Mouse (Mus musculus) CD4-positive helper T cell, adult 2 months (primary cell): Measurements from ENCODE around the gene Tet3.

Source experiments
- DNase-seq: peaks from one replicate; pipeline ENCODE4 v3.0.0-alpha.2; 2012; ENCODE audit warnings: low read depth, missing footprints, low spot score

Gene Tet3

DNA sequence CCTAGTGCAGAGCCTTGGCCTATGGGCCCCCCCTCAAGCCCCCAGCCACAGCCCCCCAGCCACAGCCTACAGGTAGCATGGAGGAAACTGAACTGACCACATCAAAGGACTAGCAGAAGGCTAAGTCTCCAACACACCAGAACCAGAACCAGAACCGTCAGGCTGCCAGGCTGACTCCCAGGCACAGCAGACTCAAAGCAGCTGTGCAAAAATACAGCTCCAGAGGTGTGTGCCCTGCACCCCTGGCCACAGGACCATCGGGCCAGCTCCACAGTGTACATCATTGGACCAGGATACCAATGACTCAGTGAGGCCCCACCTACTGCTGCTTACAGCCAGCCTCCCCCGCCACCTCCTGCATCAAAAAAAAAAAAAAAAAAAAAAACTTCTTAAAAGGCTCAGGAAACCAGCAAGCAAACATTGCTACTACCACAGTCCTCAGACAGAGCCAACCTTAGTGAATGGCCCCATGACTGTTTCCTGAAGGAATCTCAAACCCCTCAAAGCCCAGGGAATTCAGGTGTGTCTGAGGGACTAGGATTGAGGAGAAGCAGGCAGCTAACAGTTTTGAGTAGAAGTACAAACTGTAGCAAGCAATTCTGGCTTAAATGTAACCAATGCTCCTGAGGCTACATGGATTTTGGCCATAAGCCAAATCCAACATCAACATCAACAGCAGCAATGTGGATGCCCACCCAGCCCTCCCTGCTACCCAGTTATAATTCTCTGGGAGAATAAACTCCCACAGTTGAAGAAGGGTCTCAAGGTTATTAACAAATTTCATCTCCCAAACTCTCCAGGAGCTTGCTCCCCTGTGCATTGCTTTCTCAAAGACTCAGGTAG, 42.4 kb downstream of the Tet3 start:
- DNase-seq = peak; percentile 87

- DNase-seq = peak; percentile 69
Measured at GRCm38 (mm10) chr6:83415356-83415940, 43.4 kb downstream of the Tet3 start.

- DNase-seq = peak; percentile 77
Measured at GRCm38 (mm10) chr6:83414601-83415355, 44.1 kb downstream of the Tet3 start.

GRCm38 (mm10) chr6:83413686-83414085, 45.2 kb downstream of the Tet3 start:
- no peak for DNase-seq

DNA sequence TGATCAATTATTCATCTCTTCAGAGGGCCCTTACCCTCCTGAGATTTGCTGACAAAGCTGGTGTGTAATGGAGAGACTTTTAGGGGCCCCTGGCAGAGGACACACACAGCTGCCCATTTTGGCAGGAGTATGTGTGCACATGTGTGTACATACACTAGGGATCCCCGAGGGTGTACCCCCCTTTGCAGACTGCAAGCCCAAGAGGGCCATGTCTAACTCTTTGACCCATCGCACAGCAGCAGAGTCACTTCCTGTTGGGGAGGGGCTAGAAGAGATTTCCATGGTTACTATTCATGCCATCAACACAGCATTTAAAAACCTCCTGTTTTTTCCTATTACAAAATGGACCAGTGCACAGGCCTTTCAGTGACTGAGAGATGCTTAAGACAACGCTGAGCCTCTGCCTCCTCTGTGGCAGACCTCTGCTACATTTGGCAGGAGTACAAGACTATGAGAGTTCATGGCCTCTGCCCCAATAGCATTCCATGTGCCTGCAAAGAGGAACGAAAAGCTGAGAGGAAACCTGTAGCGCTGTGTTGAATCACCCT, 46.0 kb downstream of the Tet3 start:
- DNase-seq = peak; percentile 80

DNA sequence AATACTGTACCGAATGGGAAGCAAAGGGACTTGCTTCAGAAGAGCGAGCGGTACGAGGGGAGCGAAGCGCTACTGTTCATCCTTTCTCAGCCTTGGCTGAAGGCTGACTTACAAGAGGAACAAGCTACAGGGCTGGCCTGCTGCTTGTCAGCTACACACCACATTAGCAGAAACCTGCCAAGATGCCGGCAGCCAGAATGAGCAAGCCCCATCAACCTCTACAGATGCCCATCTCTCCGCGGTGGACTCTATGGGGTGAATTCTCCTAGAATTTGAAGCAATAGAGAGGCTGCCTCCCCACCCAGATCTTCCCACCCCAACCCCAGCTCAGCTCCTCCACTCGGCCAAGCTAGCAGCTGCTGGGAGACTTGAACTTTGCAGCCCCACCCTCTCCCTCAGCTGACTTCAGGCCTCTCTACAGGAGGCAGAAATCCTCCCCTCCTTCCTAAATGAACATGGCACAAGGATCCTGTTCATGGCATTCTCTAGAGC, 46.5 kb downstream of the Tet3 start:
- peak; percentile 21 for DNase-seq

DNA sequence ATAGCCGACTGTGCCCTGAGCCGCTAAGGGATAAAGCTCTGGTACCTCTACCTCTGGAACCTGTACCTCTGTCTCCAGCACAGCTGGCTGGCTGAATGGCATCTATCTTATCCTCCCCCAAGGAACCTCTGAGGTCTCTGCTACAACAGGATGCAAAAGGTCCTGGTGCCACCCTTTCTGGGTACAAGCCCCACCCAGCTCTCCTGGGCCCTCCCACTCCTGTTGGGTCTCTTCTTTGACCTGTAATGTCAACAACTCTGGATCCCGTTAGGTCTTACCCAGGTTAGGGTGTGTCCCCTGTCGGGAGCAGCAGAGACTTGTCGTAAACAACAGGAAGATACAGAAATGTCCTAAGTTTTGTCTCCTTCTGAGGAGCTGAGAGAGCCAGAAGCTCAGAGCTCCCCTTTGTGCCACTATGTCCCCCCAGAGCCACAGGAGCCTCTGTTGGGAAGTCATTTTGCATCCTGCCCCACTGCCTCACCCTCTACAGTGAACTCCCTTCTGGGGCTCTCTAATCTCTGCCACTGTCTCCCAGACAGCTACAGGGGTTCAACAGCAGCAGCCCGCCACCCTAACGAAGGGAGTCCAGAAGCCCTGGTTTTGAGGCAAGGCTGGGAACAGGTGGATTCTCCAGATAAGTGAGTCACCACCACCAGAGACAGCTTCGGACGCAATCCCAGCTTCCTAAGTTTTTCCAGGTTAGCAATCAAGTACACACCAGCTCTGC, 47.1 kb downstream of the Tet3 start:
- peak; percentile 73 for DNase-seq

GRCm38 (mm10) chr6:83410046-83410706, 48.7 kb downstream of the Tet3 start:
- DNase-seq = peak; percentile 33

- DNase-seq = no peak
Measured at GRCm38 (mm10) chr6:83408510-83408909, 50.4 kb downstream of the Tet3 start.

DNA sequence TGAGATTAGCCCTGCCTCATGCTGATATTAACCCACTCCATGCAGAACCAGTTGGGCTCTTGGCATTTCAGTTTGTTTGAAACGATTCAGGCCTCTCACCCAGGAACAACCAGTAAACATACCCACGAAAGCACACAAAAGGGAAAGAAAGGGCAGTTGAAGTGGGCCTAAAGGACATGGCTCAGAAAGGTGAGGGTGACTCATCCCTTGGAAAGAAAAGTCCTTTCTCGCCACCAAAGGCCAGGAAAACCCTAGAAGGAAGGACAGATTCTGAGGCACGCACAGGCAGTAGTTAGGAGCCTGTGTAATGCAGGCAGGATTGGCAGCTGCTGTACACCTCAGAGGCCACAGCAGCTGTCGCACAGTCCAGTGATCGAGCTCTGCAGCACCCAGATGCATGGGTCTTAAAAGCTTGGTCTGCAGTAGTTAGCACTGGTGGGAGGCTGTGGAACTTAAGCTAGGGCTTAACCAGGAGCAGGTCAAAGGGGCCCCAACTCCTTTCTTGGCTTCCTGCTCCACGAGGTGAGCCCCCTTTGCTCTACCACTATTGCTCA, 53.3 kb downstream of the Tet3 start:
- no peak for DNase-seq

- DNase-seq = no peak
Measured at GRCm38 (mm10) chr6:83404571-83404970, 54.3 kb downstream of the Tet3 start.

DNA sequence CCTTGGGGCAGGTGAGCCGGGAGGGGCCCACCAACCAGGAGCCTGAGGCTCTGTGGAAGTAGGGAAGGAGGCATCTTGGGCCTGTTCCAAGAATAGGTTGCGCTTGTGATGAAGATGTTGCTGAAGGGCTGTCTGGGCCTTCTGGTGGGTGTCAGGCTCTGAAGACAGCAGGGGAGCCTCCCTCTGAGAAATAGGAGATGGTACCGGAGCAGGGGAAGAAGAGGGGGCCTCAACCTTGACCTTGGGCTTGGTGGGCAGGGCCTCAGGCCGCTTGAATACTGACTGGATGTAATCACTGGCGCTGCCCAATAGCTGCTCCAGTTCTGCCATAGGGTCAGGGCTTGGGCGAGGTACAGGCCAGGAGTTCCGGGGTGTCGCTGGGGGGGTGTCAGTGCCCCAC, 55.4 kb downstream of the Tet3 start:
- DNase-seq = no peak

DNA sequence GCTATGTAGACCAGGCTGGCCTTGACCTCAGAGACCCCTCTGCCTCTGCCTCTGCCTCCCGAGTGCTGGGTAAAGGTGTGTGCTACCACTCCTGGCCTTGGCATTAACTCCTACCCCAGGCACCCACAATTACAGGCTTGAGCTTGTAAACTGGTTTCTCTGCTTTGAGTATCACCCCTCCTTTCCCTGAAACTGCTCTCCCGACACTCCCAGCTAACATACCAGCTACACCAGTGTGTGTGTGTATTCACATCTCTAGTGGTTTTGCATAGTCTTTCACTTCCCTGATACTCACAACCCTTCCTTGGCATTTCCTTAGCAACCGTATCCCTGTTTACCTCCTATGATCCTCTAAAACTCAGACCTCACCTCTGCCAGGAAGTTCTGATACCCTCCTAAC, 59.1 kb downstream of the Tet3 start:
- no peak for DNase-seq

DNA sequence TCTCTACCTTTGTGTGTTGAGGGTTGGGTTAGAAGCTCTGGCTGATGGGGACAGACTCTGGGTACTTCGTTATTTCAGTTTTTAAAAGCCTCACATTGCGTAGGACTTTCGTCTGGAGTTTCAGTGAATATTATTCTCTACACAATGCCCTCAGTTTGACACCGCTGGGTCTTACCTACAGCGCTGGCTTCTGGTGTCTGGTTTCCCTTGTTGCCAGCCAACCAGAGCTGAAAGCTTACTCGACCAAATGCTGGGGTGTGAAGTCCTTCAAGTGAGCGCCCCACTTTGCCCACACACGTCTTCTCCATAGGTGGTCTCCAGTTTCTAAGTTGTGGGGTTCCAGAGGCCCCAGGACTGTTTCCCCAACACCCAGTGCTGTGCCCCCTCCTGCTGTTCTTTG, 61.2 kb downstream of the Tet3 start:
- DNase-seq = no peak

DNA sequence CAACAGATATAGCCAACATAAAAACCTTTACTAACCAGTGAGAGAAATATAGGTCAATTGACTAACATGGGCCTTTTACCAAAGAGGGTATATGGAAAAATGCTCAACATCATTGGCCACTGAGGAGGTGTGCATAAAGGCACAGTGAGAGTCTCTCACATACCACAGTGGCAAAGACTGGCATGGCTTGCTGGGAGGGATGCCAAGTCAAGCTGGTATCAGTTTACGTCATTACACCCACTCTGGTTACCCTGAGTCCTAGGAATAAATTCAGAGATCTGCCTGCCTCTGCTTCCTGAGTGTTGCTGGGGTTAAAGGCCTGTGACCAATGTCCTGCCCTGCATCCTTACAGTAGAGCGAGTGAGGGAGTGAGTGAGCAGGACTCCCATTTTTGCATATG, 62.2 kb downstream of the Tet3 start:
- no peak for DNase-seq

- no peak for DNase-seq
Measured at GRCm38 (mm10) chr6:83395544-83396229, 63.2 kb downstream of the Tet3 start.

DNA sequence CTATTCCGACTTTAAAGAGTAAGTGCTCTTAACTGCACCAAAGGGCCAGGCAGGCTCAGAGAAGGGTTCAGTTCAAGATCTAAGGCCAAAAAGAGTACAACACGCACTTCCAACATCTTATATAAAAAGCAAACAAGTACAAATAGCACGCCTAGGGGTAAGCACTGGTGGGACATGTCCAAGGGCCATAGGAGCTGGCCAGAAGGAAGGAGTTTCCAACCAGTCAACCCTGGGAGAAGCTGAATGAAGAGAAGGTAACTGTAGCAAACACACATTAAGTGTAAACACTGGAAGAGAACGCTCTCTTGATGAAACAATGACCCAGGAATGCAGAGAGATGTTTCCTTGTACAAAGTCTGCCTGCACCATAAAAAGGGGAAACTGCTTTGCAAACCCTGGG, 64.8 kb downstream of the Tet3 start:
- DNase-seq = no peak

DNA sequence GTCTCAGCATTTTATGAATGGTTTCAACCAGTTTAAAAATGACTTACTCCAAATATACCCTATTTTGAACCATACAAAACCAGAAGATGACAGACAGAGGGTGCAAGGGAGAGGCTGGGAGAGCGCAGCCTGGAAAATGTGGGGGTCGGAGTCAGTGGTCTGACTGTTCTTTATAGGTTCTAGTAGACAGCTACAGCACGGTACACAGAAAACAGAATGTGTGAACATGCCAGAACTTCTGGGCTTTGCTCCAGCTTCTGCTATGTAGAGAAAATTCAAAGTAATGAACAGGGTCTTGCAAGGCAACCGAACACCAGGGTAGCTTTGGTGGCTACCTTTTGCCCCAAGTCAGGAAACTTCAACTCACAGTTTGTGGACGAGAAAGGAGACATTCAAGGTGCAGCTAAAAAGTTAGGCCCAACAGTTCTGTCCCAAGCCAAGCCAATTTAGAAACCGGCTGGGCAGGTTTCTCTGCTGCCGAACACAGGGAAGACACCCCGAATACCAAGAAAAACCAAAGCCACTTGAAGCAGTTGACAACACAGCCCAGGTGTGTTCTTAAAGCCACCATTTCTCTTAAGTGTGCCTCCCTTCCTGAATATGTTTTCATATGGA, 66.6 kb downstream of the Tet3 start:
- no peak for DNase-seq

DNA sequence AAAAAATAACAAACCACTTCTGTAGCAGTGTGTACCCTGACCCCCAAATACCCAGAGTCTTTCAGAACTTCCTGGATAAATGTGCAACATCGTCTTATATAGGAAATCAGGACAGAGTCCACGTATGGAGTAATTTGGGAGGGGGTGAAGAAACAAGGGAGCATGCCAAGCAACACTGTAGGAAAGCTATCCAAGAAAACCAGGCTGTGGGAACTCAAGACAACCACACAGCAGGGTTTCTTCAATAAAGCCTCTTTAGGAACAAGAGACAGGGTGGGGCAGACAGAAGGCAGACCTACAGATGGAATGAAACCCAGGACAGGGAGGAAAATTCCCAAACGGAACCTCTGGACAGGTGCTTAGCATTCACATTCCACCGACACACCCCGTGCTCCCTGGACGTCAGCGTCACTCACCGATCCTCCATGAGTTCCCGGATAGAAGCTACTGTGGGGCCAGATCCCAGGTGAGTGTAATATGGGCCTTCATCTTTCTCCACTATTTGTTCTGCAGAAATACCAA, 73.3 kb downstream of the Tet3 start:
- DNase-seq = no peak
